Mouse (Mus musculus) kidney, adult 11 months (tissue): ENCODE results near the gene Nkx2-2.
"Not testable (repeated sequence)": the region's sequence is repeated elsewhere in the genome, so short reads cannot be mapped to it uniquely, and the experiment has no call there.

ENCODE experiments used
- DNase-seq: peaks from one replicate; pipeline ENCODE4 v3.0.0; 2022

Nkx2-2 gene

GRCm38 (mm10) chr2:147181304-147181665 is 12.8 kb downstream of the Nkx2-2 start:
- no peak for DNase-seq

GRCm38 (mm10) chr2:147180649-147181303 is 13.3 kb downstream of the Nkx2-2 start:
- DNase-seq = no peak

GRCm38 (mm10) chr2:147178091-147179059 is 15.7 kb downstream of the Nkx2-2 start:
- peak; percentile 35 for DNase-seq

DNA sequence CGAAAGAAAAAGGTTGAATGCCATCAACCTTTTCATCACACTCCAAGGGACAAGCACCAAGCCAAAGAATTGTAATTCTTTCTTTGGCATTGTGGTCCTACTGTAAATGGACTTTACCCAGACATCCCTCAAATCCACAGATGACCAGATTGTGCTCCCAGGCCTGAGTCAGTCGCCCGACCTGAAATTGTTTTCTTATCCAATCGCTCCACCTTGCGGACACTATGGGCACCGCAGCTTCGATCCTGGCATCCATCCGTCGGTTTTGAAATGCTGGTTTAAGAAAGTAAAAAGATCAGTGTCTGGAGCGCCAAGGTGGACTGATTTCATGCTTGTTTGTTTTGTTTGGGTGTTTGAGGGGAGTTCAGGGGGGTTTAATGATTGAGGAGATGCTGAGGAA is 16.4 kb downstream of the Nkx2-2 start:
- DNase-seq = peak; percentile 71

GRCm38 (mm10) chr2:147175296-147175695 is 18.7 kb downstream of the Nkx2-2 start:
- DNase-seq = no peak

GRCm38 (mm10) chr2:147173751-147174150 is 20.3 kb downstream of the Nkx2-2 start:
- no peak for DNase-seq

DNA sequence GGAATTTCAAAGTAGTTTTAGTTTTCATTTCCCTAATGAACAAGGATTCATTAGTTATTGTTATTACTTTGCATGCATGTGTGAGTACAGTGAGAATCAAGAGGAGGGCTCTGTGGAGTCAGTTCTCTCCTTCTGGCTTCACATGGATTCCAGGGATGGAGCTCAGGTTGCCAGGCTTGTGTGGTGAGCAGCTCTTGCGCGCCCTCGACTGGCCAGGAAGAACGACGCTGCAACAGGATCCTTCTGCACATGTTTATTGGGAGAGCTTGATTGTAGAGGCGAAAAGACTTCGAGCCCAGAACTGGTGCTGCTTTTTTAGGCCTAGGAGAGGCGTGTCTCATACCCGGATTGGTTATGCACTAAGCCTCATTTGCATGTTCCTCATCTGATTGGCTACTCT is 23.5 kb downstream of the Nkx2-2 start:
- DNase-seq = not testable (repeated sequence)

- no peak for DNase-seq
Observed at GRCm38 (mm10) chr2:147165863-147166262, 28.2 kb downstream of the Nkx2-2 start.

GRCm38 (mm10) chr2:147165376-147165775 is 28.7 kb downstream of the Nkx2-2 start:
- DNase-seq = no peak

DNA sequence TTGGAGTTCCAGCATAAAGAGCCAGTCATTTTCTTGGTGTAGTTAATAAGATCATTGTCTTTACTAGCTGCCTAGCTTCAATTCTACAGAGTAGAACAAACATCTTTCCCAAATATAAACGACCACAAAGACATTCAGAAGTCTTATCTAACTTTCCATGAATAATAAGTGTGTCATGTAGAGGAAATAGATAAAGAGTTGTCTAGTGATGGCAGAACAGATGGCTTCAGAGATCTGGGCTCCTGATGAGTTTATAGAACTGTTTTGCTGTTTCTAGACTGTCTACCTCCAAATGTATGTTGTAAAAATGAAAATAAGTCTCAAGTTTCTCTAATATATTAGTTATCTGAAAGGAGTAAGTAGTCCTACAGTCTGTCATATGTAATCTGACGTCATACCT is 41.5 kb downstream of the Nkx2-2 start:
- DNase-seq = no peak
